Mouse (Mus musculus) liver, adult (tissue): Measurements from ENCODE around the gene Sfpq.

Experiments used
- GATA4 ChIP-seq: IDR thresholded peaks from 2 replicates; pipeline ENCODE4 v1.6.1; 2014; ENCODE audit warnings: mild to moderate bottlenecking, low read length; ENCODE audit not compliant: insufficient replicate concordance

Sfpq gene

DNA sequence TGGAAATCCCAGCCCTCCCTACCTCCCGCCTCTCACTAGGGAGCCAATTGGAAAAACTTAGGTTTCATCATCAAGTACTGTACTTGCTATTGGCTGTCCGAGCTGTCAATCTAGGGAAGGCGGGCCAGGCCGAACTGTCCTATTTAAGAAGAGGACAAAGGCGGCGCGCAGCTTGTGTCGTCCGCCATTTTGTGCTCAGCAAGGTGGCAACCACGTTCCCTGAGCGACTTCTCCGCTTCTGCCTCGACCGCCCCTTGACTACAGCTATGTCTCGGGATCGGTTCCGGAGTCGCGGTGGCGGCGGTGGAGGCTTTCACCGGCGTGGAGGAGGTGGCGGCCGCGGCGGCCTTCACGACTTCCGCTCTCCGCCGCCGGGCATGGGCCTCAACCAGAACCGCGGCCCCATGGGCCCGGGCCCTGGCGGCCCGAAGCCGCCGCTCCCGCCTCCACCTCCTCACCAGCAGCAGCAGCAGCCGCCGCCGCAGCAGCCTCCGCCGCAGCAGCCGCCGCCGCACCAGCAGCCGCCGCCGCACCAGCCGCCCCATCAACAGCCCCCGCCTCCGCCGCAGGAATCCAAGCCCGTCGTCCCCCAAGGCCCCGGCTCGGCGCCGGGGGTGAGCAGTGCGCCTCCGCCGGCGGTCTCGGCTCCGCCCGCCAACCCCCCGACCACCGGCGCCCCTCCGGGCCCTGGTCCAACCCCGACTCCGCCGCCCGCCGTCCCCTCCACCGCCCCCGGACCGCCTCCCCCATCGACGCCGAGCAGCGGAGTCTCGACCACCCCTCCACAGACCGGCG, at the start of gene Sfpq:
Sfpq (plus strand) TSS at position 174 of the 795 bp plus-strand sequence.
- no peak for TF ChIP-seq GATA4

- no peak for TF ChIP-seq GATA4
Measured at GRCm38 (mm10) chr4:126977467-126977866, 43.7 kb upstream of the Sfpq start.

- TF ChIP-seq GATA4: no peak
Measured at GRCm38 (mm10) chr4:126978706-126979105, 42.4 kb upstream of the Sfpq start.

DNA sequence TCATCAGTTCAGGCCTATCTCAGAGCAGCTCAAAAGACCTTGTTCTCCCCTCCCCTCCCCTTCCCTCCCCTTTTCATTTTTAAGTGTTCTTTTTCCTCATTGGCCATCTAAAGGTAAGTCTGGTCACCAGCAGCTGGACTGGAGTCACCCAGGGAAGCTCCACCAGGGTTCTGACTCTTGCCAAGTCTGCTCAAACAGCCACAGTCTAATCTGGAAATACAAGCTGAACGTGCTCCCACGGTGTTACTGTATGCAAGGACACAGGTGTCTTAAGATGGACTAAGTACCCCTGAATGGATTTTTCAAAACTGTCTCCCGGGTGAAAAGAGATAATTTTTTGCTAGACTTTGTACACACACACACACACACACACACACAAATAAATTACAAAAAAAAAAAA, 37.8 kb upstream of the Sfpq start:
- TF ChIP-seq GATA4: no peak

DNA sequence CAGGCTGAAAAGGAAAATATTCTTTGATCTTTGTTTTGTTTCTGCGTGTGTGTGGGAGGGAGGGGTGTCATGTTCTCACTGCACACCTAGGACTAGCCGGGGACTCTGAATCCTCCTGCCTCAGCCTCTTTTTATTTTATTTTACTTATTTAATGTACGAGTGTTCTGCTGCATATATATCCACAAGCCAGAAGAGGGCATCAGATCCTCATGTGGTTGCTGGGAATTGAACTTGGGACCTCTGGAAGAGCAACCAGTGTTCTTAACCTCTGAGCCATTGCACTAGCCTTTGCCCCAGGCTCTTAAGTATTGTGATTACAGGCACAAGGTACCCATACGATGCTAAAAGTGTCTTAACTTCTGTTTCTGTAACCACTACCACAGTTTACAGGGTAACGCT, 34.4 kb upstream of the Sfpq start:
- no peak for TF ChIP-seq GATA4

DNA sequence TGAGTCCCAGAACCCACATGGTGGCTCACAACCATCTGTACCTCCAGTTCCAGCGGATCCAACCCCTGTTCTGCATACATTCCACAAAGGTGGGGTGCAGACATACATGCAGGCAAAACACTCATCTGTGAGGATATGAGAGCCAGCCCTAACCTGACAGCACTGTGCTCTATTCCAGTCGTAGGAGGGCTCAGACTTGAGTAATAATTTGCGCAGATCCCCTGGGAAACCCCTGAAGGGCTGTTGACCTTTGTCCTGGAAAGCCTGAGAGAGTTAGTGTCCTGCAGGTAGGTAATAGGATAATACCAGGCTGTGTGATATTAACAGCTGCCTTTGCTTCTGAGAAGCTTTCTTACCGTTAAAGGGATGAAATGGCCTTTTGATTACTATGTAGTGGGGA, 32.6 kb upstream of the Sfpq start:
- TF ChIP-seq GATA4: no peak

- TF ChIP-seq GATA4: no peak
Measured at GRCm38 (mm10) chr4:126990553-126990952, 30.6 kb upstream of the Sfpq start.

GRCm38 (mm10) chr4:126992356-126992755, 28.8 kb upstream of the Sfpq start:
- no peak for TF ChIP-seq GATA4

- TF ChIP-seq GATA4: no peak
Measured at GRCm38 (mm10) chr4:127000601-127001105, 20.5 kb upstream of the Sfpq start.

GRCm38 (mm10) chr4:127004384-127004783, 16.7 kb upstream of the Sfpq start:
- TF ChIP-seq GATA4: no peak

GRCm38 (mm10) chr4:127005113-127005936, 15.8 kb upstream of the Sfpq start:
- no peak for TF ChIP-seq GATA4

GRCm38 (mm10) chr4:127016366-127016765, 4.8 kb upstream of the Sfpq start:
- no peak for TF ChIP-seq GATA4

GRCm38 (mm10) chr4:127020411-127021150, 543 bp upstream of the Sfpq start:
- peak; percentile 82; the same call in 1 of the 2 replicates for TF ChIP-seq GATA4

DNA sequence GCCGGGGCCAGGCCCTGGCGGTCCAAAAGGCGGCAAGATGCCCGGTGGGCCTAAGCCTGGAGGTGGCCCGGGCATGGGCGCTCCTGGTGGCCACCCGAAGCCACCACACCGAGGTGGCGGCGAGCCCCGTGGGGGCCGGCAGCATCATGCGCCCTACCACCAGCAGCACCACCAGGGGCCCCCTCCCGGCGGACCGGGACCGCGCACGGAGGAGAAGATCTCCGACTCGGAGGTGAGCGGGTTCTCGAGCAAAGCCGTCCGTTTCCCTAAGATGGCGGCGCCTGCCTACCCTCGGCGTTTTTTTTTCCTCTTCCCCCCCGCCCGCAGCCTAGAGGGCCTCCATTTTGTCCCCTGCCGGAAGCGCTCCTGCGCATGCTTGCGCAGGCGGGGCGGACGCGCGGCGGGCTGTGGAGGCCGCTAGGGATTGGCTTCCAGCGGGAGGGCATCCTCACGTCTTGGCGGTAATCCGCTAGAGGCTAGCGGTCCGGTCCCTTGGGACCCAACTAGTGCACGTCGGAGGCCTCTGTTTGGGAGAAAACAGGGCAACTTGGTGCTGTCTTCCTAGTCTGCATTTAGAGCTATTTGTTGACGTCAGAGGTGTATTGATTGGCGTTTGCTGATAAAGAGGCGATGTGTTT, 984 bp downstream of the Sfpq start:
- no peak for TF ChIP-seq GATA4

- TF ChIP-seq GATA4: no peak
Measured at GRCm38 (mm10) chr4:127023201-127023600, 2.1 kb downstream of the Sfpq start.

DNA sequence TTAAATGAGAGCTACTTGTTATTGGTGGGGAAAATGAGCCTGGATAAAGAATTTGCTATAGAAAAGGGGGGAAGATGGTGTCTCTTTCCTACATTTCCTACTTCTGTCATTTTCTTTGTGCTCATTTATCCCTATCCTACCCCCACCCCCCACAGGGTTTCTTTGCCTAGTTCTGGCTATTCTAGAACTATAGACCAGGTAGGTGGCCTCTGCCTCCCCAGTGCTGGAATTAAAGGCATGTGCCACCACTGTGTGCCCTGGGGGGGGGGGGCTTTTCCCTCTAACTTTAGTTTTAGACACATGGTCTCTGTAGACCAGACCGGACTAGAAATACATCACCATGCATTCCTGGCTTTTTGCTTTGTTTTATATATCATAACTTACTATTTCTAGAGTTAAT, 3.1 kb downstream of the Sfpq start:
- TF ChIP-seq GATA4: no peak
